Mouse (Mus musculus) myocyte (in vitro differentiated cells): Measurements from ENCODE around the gene Baz2a.

ENCODE experiments used
- E2F4 ChIP-seq: IDR thresholded peaks from one replicate; pipeline ENCODE4 v1.6.1; 2011; ENCODE audit warnings: mild to moderate bottlenecking, control low read depth, moderate library complexity; ENCODE audit not compliant: insufficient read depth
- MYOG ChIP-seq, 3 experiments: IDR thresholded peaks; one replicate each; pipeline ENCODE4 v1.6.1; 2011; ENCODE audit warnings: control low read depth in 2 of 3, low read depth in 2 of 3, mild to moderate bottlenecking in 2 of 3; ENCODE audit not compliant: insufficient read length in 2 of 3, control insufficient read depth in 1 of 3, insufficient read depth in 1 of 3
- POLR2A ChIP-seq: IDR thresholded peaks from one replicate; pipeline ENCODE4 v1.6.1; 2011; ENCODE audit warnings: low read depth, mild to moderate bottlenecking, control low read depth, moderate library complexity; ENCODE audit not compliant: insufficient read length
- REST ChIP-seq: IDR thresholded peaks from one replicate; pipeline ENCODE4 v1.6.1; 2011; ENCODE audit warnings: mild to moderate bottlenecking, control low read depth, moderate library complexity; ENCODE audit not compliant: insufficient read depth, insufficient read length
- USF1 ChIP-seq: IDR thresholded peaks from one replicate; pipeline ENCODE4 v1.6.1; 2011; ENCODE audit warnings: low read depth, mild to moderate bottlenecking, control low read depth, moderate library complexity

GRCm38 (mm10) chr10:128088181-128088580 is 3.2 kb upstream of the Baz2a start:
- TF ChIP-seq E2F4: no peak
- no peak for TF ChIP-seq POLR2A
- no peak for TF ChIP-seq MYOG (IDR thresholded peaks at IDR 0.05; ENCODE audit: control insufficient read depth in 1 of 3, insufficient read depth in 1 of 3, insufficient read length in 2 of 3, low read depth in 2 of 3)
- no peak for TF ChIP-seq USF1
- no peak for TF ChIP-seq REST
